Mouse (Mus musculus) thymus, postnatal 14 days (tissue): ENCODE results near the gene Bcl2l13.

Source experiments
- DNase-seq: peaks from one replicate; pipeline ENCODE4 v3.0.0; 2021

Gene Bcl2l13

GRCm38 (mm10) chr6:120932597-120932996 is 96.6 kb downstream of the Bcl2l13 start:
- peak; percentile 89 for DNase-seq

- no peak for DNase-seq
These were observed 97.7 kb downstream of the Bcl2l13 start for GRCm38 (mm10) chr6:120933670-120934069.

DNA sequence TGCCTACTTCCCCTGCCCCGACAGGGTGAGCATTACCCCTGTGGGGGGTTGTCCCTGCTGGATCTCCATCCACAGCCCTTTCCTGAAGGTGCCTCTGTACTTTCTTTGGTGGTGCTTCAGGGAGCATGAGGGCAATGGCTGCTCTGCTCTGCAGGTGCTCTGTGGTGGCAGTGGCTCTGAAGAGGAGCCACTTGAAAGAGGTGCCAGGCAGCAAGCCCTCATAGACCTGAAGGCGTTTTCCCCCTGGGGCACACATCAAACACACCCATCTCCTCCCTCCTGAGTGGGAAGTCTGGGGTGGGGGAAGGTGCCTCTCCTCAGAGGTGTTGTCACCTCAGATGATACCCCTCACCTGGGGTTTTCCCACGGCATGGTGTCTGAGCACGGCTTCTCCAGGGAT is 98.2 kb downstream of the Bcl2l13 start:
- DNase-seq: peak; percentile 86

DNA sequence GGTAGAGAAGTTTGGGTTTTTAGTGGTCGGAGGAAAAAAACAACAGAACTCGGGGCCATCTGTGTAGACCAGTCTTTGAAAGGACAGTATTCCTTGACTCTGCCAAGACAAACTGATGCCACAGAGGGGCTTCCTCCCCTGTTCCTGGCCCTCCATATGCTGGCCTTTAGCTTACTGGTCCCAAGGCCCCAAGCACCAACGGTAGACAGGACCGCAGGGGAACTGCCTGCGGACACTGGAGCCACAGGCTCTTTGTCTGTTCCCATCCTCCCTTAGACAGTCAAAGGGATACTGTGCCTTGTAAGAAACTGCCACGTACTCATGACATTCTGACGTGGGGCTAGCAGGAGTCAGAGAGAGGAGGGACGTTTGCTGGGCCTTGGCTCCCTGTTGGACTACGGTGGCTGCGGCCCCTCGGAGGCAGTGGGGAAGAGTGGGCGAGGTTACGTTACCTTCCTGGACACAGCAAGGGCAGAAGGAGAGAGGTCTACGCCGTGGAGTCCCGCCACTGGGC is 101.1 kb downstream of the Bcl2l13 start:
- DNase-seq: no peak

GRCm38 (mm10) chr6:120937999-120938608 is 102.1 kb downstream of the Bcl2l13 start:
- DNase-seq: no peak

DNA sequence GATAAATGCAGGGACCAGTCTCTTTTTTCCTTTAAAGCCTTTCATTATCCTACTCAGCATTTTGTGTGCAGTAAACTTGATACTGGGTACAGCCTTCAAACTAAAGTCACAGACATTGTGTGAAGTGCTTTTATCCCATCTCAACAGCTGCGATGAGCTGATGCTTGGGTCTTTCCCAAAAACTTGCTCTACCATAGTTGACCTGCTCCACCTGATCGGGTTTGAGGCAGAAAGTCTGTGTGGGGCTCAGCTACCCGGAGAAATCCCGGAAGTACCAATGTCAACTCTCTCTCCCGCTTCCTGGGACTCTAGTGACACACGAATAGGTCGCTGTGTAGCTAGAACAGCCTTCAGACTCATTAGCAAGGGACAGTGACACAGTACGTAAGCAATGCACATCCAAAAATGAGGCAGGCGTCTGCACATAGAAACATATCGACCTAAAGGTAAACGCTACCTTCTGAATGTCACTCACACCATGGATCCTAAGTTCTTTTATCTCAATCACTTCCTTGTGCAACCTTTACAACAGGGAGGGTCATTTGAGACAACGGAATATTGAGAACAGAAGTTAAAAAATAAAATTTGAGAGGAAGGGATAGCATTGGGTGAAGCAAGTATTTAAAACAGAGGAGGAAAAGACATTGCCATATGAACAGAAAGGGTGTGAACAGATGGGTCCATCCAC is 102.9 kb downstream of the Bcl2l13 start:
- DNase-seq: no peak

DNA sequence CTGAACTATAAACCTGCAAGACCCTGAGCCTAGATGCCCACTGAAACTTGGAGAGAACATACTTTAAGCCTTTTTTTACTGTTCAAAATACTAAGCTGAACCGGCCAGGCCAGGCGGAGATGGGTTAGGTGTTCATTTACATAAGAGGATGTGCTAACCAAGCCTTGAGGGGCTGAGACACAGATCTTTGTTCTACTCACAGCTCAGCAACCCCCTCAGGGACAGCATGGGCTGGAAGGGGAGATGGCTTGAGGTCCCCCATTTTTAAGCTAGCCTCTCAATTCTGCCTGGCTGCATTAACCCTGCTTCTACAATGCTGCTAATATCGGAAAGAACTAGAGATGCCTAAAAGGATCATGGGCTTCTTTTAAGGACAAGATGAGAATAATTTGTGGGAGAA is 103.8 kb downstream of the Bcl2l13 start:
- no peak for DNase-seq

GRCm38 (mm10) chr6:120940446-120941083 is 104.6 kb downstream of the Bcl2l13 start:
- no peak for DNase-seq

- DNase-seq: no peak
These were observed 105.1 kb downstream of the Bcl2l13 start for GRCm38 (mm10) chr6:120941084-120941481.

GRCm38 (mm10) chr6:120941575-120941974 is 105.6 kb downstream of the Bcl2l13 start:
- no peak for DNase-seq
